Mouse (Mus musculus) E14TG2a.4 (cell line): ENCODE results near the gene Furin.

ENCODE experiments used
- CTCF ChIP-seq: conservative IDR thresholded peaks from 2 replicates; pipeline ENCODE4 v1.5.1; 2014; ENCODE audit warnings: low read length
- POU5F1 ChIP-seq: IDR thresholded peaks from 2 replicates; pipeline ENCODE4 v1.6.1; 2014; ENCODE audit warnings: low read length, borderline replicate concordance

GRCm38 (mm10) chr7:80450354-80450753, 45.1 kb upstream of the Furin start:
- TF ChIP-seq CTCF (no peak), POU5F1 (no peak)
